Mouse (Mus musculus) liver (tissue): ENCODE measurements around the gene Tekt1.
"Not testable (repeated sequence)": the region's sequence is repeated elsewhere in the genome, so short reads cannot be mapped to it uniquely, and the experiment has no call there.

Experiments used
- DNase-seq: peaks from one replicate; pipeline ENCODE4 v3.0.0-alpha.2; 2020; ENCODE audit warnings: mixed read lengths

Tekt1 gene

DNA sequence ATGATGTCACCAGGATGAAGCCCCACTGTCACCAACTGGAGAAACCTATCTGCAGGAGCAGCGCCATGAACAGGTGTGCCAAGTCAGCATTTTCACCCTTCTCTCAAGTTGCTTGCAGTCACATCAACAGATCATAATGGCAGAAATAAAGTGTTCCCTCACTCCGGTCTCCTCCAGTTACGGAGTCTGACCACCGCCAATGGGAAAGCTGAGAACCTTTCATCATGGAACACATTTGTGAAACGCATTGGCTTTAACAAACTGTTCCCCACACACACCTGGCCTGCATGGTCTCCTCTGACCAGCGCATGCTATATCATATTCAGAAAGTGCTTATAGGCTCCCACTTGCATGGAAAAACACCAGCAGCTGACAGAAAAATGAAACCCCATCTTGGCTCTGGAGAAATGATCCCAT lies 25.9 kb upstream of the Tekt1 start:
- no peak for DNase-seq

DNA sequence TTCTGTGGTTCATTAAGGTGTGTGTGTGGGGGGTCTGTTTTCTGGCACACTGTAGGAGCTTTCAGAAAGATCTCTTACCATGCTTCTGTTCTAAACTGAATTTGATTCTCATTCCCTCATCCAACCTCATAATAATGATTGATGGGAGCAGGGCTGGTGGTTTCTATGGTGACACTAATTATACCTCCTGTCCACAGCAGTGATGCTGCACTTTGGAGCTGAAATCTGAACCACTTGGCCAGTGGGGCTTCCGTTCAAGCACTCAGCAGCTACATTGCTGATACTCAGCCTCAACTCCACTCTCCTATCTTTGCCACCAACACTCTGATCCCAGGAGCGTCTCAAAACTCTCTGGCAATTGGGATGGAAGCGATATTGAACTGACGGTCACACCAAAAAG lies 17.1 kb upstream of the Tekt1 start:
- DNase-seq = no peak

DNA sequence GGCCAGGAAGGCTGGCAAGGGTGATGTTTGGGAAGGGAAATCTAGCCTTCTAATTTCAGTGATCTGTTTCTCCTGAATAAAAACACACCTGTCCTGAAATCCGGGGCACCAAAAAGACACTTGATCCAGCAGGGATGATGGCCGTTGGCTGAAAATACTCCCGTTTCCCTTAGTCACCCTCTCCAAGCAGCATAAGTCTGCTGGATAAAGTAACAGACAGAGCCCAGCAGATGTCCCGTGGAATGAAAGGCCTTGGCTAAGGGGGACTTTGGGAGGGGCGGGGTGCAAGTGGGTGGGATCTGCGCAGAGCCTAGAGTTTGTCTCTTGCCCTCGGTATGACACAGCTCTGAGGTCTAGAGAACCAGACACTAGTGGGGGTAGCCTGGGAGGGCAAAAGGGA lies 16.0 kb upstream of the Tekt1 start:
- no peak for DNase-seq

DNA sequence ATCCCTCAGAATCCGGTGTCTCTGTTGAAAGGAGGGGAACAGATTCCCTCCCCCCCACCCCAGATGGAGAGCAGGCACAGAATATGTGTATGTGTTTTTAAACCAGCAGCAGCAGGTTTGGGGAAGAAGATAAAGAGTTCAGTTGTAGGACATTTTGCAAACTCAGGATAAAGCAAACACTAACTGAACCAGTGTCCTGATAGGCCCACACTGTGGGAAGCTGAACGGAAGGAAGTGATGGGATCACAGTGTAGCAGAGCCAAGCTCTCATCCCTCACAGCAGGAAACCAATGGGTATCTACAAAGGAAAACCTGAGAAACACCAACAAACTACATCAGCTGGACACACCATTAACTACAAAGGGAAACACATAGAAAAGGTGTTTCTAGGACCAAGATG lies 14.3 kb upstream of the Tekt1 start:
- DNase-seq = no peak

DNA sequence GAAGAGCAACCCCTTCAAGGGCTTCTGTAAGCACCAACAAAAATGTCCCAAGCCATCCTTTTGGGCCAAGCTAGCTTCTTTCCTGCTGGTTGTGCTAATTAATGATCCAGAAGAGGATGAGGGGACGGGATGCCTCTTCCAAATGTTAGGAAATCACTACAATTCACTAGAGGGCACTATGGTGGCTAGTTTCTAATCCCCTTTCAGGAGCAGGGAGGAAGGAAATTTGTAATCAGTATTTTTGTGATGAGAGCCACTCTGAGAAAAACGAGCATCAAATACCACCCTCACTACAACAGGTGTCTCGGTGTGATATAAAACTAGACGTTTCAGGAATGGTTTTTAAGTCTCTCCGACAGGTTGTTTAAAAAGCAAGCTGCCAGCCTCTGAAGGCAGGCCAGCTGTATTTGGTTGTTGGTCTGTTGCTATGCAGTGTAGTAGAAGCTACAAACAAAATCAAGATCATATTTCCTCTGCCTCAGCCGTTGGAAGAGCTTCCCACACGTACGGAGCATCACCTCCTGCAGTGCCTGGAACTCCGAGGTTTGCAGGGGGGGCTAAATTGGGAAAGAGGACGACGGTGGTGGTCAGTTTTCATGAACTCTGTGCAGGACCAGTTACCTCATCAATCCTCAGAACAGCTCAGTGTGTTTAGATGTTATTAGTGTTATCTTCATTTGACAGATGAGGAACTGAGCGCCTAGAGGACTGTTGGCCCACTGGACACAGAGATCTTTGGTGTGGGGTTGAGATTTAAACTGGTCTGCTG lies 7.8 kb upstream of the Tekt1 start:
- no peak for DNase-seq

DNA sequence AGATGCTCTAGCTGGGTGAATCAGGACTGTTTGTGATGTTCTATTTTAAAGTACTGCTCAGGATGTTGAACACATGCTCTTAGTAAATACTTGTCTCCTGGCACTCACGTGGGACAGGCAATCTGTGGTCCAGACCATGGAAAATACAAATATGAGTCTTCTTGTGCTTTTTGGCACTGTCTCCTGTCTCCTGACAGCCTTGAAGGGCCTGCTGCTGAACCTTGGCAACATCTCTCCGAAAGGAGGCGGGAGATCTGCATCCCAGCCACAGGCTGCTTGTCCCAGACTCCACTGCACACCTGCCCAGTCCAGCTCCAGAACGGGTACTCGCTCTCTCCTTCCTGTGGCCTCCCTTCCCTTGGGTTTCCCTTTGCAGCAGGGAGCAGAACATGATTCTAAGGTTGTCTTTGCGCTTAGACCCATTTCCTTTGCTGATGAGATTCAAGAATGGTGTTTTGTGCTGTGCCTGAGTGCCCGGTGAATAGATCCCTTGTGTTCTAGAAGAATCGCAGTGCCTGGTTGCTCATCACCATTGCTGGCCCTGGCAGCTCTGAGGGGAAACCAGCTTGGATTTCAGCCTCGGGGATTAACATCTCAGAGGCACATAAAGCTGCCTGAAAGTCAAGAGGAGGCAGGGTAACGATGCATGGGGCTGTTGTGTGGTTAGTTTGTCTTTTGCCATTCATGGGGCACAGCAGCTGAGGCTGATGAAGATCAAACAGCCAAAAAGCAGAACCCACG lies 5.9 kb upstream of the Tekt1 start:
- DNase-seq = no peak

DNA sequence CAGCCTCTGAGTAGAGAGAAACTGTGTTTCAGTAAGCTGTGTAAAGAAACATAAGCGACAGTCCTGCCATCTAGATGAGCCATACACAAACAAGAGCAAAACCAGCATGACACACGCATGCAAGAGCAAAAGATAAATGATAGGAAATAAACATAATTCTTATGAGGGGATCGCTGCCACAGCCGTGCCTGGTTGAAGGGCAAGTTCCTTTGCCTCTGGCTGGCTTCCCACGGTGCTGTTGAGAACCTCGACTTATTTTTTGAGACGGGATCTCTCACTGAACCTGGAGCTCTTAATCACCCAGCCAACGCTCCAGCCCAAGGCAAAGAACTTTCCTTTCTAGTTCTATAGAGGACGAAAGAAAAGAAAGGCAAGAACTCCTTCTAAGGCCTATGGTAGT lies 3.9 kb upstream of the Tekt1 start:
- DNase-seq = no peak

DNA sequence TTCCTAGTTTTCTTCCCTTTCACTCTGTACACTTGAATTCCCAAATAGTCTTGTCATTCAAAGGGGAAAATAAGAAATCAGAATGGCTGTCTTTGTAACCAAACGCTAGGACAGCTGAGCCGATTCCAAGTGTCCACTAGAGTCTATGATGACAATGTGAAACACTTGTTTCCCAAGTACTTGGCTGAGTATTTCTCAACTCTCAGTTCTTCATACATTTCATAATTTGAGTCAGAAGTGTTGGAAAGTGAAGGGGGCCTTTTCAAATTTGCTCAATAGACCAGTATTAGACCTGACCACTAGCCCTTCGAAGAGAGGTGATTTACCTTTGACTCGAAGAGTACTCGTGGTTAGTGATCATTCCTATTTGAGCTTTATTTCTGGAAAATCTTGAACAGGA lies 2.3 kb upstream of the Tekt1 start:
- DNase-seq = no peak

DNA sequence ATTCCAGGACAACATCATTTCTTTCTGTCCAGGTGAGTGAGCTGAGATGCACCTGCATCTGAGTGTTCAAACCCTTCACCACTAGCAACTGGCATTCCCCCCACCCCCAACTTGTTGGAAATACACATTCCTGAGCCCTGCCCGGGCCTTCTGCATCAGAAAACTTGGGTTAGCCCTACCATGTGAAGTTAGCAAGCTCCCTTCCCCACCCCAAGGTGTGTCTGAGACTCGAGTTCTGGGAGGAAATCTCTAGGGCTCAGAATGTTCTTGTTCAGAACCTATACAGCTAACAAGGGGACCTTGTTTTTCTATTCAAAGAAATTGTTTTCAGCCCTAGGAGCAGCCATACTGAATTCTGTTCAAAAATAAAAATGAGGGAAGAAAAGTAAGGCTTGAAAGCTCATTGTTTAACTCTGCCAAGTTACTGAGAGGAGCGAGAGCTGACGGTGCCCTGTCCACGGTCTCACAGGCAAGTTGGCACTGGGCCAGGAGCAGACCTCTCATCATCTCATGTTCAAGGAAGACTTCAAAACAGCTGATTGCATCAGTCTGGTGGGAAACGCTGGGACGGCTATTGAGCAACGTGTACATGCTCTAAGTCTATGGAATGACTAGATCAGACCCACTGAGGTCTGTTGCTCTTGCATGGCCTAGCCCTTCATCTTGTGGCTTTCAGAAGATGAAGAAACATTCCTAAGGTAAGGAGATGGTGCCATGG lies 1.4 kb upstream of the Tekt1 start:
- peak; percentile 14 for DNase-seq

DNA sequence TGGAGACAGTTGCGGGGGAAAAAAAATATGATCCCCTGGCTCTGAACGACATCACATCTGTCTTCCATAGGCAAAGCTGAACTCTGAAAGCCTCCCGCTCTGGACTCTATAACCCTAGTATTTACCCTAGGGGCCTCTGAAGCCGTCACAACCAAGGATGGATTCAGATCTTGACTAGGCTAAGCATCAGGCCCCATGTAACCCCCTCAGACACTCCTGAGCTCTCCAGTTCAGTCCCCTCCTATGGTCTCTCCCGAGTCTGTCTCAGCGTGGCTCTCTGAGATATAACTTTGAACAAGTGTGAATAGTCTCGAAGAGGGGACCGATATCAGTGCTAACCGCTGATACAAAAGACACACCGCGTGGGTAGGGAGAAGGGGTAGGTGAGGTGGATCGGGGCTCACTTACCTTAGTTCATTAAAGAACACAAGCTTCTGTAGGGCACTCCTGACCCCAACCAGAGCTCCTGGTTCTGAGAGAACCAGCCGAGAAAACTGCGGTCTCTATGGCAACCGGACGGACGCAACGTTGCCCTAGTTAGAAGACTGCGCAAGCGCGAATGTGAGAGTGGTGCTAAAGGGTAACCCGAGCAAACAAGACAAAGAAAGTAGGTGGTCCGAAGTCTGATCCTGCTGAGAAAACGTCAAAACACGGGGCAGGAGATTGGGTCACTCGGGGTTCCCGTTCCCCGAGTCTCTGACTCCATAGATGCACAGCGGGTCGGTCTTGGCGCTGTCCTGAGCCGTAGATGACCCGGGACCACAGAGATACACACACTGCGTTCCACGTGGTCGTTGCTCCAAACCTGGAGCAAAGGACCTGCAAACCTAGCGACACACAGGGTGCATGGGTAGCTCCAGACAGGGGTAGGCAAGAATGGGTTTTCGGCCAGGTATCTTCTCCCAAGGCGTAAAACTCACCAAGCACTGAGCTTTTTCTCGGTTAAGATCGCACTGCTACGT lies 576 bp downstream of the Tekt1 start:
- peak; percentile 54 for DNase-seq

DNA sequence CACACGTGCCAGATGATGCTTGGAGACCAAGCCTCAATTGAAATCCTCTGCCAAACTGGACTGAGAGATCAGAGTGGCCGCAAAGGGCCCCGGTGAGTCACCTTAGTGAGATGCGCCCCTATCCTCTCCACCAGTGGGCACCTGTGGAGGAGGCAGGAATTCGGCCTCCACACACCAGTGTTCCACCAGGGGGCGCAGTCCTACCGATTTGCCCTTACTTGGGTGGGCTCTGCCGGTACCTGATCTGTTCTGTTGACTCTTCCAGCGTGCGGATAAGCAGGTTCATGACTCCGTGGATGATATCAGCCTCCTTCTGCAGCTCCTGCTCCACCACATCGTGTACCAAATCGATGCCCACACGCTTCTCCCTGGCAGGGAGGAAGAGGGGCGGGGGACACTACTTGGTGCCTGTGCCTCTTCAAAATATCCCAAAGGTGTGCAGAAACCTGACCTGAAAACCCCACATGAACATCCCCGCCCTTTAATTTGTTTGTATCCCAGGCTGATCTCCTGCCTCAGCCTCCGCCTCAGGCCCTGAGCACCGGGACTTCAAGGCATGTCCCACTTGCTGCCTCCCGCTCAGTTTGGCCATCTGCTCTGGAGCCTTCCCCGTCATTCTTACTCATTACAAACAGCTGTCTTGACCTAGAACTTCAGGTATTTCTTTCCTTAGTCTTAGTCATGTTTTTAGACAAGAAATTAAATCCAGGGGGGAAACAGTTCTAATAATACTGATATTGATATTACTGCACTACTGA lies 7.1 kb downstream of the Tekt1 start:
- peak; percentile 75 for DNase-seq

DNA sequence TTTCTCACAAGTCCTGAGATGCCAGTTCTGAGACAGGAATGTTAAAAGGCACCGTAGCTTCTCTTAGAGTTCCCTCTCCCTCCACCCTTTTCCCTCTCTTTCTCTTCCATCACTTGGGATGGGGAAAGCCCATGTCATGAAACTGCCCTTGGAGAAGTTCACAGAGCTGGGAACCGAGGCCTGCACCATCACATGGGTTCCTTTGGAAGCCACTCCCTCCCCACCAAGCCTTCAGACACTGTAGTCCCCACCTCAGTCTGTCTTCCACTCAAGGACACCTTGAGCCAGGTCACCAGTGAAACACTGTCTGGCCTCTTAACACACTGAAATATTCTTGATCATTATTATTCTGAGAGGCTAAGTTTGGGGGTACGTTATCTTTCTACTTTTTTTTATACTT lies 9.1 kb downstream of the Tekt1 start:
- no peak for DNase-seq

DNA sequence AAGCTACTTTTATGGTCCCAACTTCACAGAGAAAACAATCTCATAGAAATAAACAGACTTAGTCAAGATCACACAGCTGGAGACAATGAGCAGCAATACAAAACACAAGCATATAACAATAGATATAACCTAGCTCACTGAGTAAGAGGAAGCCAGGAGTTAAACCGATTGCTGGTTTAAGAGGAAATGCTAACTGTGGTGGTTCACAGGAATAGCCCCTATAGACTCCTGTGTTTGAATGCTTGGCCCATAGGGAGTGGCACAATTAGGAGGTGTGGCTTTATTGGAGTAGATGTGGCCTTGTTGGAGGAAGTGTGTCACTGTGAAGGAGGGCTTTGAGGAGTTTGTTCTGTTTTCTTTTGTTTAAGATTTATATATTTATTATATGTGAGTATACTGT lies 10.0 kb downstream of the Tekt1 start:
- no peak for DNase-seq

DNA sequence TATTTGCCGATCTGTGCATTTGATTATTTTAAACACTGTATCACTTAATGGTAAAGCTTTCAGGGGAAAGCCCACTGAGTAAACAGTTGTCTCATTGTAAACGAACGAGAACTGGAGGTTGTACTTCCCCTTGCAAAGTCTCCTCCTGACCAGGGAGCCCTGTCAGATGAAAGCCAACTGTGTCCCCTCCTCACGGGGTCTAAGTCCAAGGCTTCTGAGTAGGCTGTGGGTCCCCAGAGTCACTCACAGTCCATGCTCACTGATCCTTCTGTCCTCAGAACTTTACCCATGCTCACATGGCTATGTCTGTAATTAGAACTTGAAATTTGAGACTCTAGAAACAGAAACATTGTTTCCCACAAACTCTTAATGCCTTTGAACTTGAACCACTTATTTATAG lies 12.6 kb downstream of the Tekt1 start:
- DNase-seq = no peak

DNA sequence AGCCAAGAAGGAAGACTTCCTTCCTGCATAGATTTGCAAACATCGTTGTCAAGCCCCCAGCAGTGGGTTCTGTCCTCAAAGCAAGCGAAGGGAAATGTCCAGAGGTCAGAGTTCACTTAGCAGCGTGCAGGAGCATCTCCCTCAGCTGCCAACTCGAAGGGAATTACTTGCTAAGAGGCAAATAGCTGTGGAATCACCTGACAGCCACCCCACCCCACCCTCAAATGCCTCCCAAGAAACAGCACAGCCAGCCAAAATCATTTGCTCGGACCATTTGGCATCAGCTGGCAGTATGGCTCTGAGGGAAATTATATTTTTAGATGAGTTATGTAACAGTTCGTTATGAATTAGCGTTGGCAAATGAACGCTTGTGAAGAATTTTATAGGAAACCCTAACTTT lies 13.2 kb downstream of the Tekt1 start:
- no peak for DNase-seq

DNA sequence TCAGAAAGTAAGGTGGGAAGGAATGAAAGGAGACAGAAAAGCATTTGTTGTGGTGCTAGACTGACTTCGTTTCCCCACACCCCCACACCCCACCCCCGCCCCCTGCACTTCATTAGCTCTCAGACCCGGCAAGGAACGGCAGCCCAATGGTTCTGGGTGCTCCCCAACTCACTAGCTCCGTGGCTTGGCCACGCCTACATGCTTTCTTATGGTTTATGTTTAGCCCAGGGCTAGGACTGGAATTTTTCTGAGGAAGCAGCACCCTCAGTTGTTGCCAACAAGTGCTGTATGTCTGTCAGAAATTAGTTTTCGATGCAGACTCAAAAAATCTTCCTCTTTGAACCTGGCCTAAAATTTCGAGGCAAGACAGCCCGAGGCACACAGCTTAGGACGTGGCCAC lies 13.7 kb downstream of the Tekt1 start:
- no peak for DNase-seq

DNA sequence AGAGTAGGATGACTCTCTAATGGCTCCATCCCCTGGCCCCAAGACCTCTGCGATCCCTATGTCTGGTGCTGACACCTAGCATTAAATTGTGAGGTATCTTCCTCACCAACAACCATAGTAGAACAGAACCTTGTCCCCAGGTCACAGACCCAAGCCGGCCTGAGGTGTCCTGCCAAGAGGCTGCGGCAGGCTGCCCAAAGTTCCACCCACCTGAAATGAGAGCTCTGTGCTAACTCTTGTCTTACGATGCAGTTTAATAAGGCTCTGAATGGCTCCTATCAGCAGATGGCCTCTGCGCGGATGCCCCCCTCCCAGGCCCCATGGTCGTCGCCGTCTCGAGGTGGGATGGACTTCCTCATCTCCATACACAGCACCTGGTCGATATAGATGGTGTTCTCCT lies 17.8 kb downstream of the Tekt1 start:
- no peak for DNase-seq

DNA sequence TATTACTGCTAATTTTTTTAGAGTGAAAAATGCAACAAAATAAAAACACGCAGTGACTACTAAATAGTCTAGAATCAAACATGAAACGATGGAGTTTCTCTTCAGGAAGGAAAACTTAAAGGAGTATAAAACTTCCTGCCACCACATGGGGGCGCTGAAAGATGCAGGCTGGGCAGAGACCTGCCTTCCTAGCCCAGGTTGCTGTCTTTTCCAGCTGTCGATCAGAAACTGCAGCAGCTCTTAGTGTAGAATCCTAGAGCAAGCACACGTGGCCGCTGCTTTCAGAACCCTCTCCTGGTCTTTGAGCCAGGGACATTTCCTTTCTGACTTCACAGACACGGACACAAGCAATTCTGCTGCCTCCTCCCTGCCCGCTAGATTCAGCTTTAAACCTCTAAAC lies 18.3 kb downstream of the Tekt1 start:
- peak; percentile 65 for DNase-seq

DNA sequence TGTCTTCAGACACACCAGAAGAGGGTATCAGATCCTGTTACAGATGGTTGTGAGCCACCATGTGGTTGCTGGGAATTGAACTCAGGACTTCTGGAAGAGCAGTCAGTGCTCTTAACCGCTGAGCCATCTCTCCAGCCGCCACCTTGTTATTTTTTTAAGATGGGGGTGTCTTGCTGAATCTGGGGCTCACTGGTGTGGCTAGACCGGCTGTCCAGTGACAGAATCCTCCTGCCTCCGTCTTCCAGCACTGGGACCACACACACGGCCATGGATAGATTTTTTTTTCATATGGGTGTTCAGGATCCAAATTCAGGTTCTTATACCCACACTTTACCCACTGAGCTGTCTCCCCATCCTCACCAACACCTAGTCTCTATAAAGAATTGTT lies 19.0 kb downstream of the Tekt1 start:
- DNase-seq = not testable (repeated sequence)

DNA sequence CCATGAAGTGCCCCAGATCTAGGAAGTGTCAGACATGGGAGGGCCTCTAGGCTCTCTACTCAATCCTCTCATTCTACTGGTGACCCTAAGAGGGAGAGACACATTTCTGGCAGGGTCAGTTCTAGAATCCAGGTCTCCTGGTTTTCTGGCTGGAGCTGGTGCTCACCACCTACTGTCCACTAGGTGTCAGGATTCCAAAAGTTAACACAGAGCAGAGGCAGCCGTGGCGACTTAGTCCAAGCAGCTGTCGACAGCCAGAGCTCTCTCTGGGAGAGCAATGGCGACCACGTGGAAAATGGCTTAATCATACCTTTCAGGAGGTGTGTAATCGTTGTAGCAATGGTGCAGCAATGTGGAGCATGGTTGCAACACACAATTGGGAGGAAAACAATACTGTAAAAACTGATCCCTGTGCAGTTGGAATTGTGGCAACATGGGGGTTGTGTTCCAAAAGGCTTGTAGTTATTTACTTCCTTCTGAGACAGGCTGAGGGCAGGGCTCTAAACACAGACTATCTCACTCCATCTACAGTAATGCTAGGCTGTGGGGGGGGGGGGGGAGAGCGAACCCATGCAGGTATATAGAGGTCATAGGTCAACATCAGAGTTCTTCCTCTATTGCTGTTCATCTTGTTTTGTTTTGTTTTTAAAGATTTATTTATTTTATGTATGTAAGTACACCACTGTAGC lies 19.5 kb downstream of the Tekt1 start:
- peak; percentile 55 for DNase-seq

DNA sequence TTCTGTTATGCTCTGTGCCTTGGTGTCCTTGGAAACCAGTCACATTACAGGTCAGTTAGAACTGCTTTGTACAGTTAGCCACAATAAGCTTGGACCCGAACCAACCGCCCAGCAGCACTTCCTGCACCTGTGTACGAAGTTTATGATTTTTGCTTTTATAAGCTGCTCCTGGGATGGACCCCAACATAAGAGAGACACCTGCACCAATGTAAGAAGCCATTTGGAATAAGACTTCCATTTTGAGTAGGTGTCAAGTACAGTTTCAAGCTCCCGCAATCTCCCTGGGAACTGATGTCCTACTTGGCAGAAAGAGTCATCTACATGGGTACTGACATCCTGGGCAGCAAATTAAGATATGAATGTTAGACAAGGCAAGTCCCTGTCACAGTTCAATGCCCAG lies 22.5 kb downstream of the Tekt1 start:
- no peak for DNase-seq
